Mouse (Mus musculus) CH12.LX (cell line): Measurements from ENCODE around the gene Ltb. TPM values are rescaled to one million over a fixed set of nuclear protein-coding genes. Genes with fewer than 3 reads are reported as not detected.

Experiments
- DNase-seq: peaks from one replicate; pipeline ENCODE4 v3.0.0-alpha.2; 2013; ENCODE audit errors: extremely low read depth
- H3K27ac ChIP-seq: 2 replicates; pipeline ENCODE4 v1.5.1; 2012; ENCODE audit warnings: low read depth, mild to moderate bottlenecking, control low read depth, moderate library complexity; ENCODE audit not compliant: insufficient read depth
- H3K27me3 ChIP-seq: replicated peaks from 2 replicates; pipeline ENCODE3; 2012; ENCODE audit warnings: inconsistent platforms
- H3K36me3 ChIP-seq, 2 experiments: replicated peaks in 1 of 2; 2 replicates each; pipeline versions ENCODE3 to v1.6.1; 2012; ENCODE audit warnings: inconsistent platforms in 1 of 2, low read length in 1 of 2, mild to moderate bottlenecking in 1 of 2, mixed read lengths in 1 of 2, moderate library complexity in 1 of 2; ENCODE audit not compliant: control insufficient read depth in 1 of 2, insufficient read depth in 1 of 2
- H3K4me1 ChIP-seq, 2 experiments: 2 replicates each; pipeline ENCODE4 v1.6.1; 2012; ENCODE audit warnings: inconsistent platforms in 1 of 2, moderate library complexity in 1 of 2; ENCODE audit not compliant: insufficient read depth in 2 of 2, control insufficient read depth in 1 of 2
- H3K4me2 ChIP-seq: 2 replicates; pipeline ENCODE4 v1.6.1; 2012; ENCODE audit warnings: low read depth, mild to moderate bottlenecking, control low read depth; ENCODE audit not compliant: poor library complexity, insufficient read depth, severe bottlenecking
- H3K4me3 ChIP-seq, 3 experiments: fragments of 150-350 bp in 1 of 3; sonication (generic) in 1 of 3; replicated peaks in 1 of 3; 2 replicates each; pipeline versions ENCODE3 to v1.5.1; 2011 to 2012; ENCODE audit warnings: low read depth in 2 of 3, low read length in 2 of 3, mild to moderate bottlenecking in 2 of 3, moderate library complexity in 2 of 3, control low read depth in 1 of 3, improper control_type of control experiment in 1 of 3, inconsistent platforms in 1 of 3, mixed read lengths in 1 of 3; ENCODE audit not compliant: poor library complexity in 1 of 3
- H3K79me2 ChIP-seq: replicated peaks from 2 replicates; pipeline ENCODE4 v1.6.1; 2012; ENCODE audit warnings: mild to moderate bottlenecking, moderate library complexity; ENCODE audit not compliant: control insufficient read depth, poor library complexity, insufficient read depth, severe bottlenecking; ENCODE audit errors: extremely low read depth
- H3K9ac ChIP-seq: 2 replicates; pipeline ENCODE4 v1.6.1; 2012; ENCODE audit warnings: low read depth, mild to moderate bottlenecking, control low read depth, moderate library complexity; ENCODE audit not compliant: insufficient read depth
- H3K9me3 ChIP-seq: replicated peaks from 2 replicates; pipeline ENCODE3; 2012; ENCODE audit warnings: low read length, inconsistent platforms, mixed read lengths
- BHLHE40 ChIP-seq: IDR thresholded peaks from 2 replicates; pipeline ENCODE4 v1.6.1; 2011; ENCODE audit warnings: mild to moderate bottlenecking, low read depth, low read length, improper control_type of control experiment
- CHD2 ChIP-seq: IDR thresholded peaks from 2 replicates; pipeline ENCODE4 v1.6.1; 2011; ENCODE audit warnings: low read length, improper control_type of control experiment
- EP300 ChIP-seq: IDR thresholded peaks from 2 replicates; pipeline ENCODE4 v1.6.1; 2011; ENCODE audit warnings: low read length, improper control_type of control experiment
- IRF4 ChIP-seq: IDR thresholded peaks from 2 replicates; pipeline ENCODE4 v1.6.1; 2014; ENCODE audit warnings: low read depth, mild to moderate bottlenecking, inconsistent platforms, low read length, improper control_type of control experiment
- JUN ChIP-seq: IDR thresholded peaks from 2 replicates; pipeline ENCODE4 v1.6.1; 2011; ENCODE audit warnings: low read depth, mild to moderate bottlenecking, low read length, improper control_type of control experiment, moderate library complexity; ENCODE audit not compliant: insufficient read depth
- KAT2A ChIP-seq: IDR thresholded peaks from 2 replicates; pipeline ENCODE4 v1.6.1; 2012; ENCODE audit warnings: low read length, improper control_type of control experiment, inconsistent platforms; ENCODE audit not compliant: insufficient replicate concordance
- MAZ ChIP-seq: IDR thresholded peaks from 2 replicates; pipeline ENCODE4 v1.6.1; 2012; ENCODE audit warnings: low read depth, mild to moderate bottlenecking, inconsistent platforms, low read length, improper control_type of control experiment, moderate library complexity
- MEF2A ChIP-seq: IDR thresholded peaks from 2 replicates; pipeline ENCODE4 v1.6.1; 2014; ENCODE audit warnings: low read depth, mild to moderate bottlenecking, inconsistent platforms, low read length, improper control_type of control experiment, borderline replicate concordance
- MXI1 ChIP-seq: IDR thresholded peaks from 2 replicates; pipeline ENCODE4 v1.6.1; 2011; ENCODE audit warnings: mild to moderate bottlenecking, low read depth, low read length, improper control_type of control experiment
- MYC ChIP-seq: IDR thresholded peaks from 2 replicates; pipeline ENCODE4 v1.6.1; 2011; ENCODE audit warnings: low read depth, mild to moderate bottlenecking, improper control_type of control experiment, low read length
- NRF1 ChIP-seq: IDR thresholded peaks from 2 replicates; pipeline ENCODE4 v1.6.1; 2014; ENCODE audit warnings: low read depth, mild to moderate bottlenecking, inconsistent platforms, low read length, improper control_type of control experiment, moderate library complexity
- PAX5 ChIP-seq: IDR thresholded peaks from 2 replicates; pipeline ENCODE4 v1.6.1; 2012; ENCODE audit warnings: low read length, inconsistent platforms, mixed read lengths
- POLR2A ChIP-seq: IDR thresholded peaks from 2 replicates; pipeline ENCODE4 v1.6.1; 2011; ENCODE audit warnings: low read depth, mild to moderate bottlenecking, improper control_type of control experiment, low read length
- POLR2AphosphoS2 ChIP-seq: IDR thresholded peaks from 2 replicates; pipeline ENCODE4 v1.6.1; 2011; ENCODE audit warnings: low read depth, low read length, improper control_type of control experiment
- USF1 ChIP-seq: IDR thresholded peaks from 2 replicates; pipeline ENCODE4 v1.6.1; 2014; ENCODE audit warnings: low read depth, mild to moderate bottlenecking, inconsistent platforms, low read length, improper control_type of control experiment
- USF2 ChIP-seq: conservative IDR thresholded peaks from 2 replicates; pipeline ENCODE4 v1.6.1; 2011; ENCODE audit warnings: low read depth, low read length, improper control_type of control experiment
- ZKSCAN1 ChIP-seq: IDR thresholded peaks from 2 replicates; pipeline ENCODE4 v1.6.1; 2012; ENCODE audit warnings: low read depth, inconsistent platforms, low read length, improper control_type of control experiment, borderline replicate concordance
- ZMIZ1 ChIP-seq: IDR thresholded peaks from 2 replicates; pipeline ENCODE4 v1.6.1; 2012; ENCODE audit warnings: low read depth, mild to moderate bottlenecking, inconsistent platforms, low read length, improper control_type of control experiment
- ZNF384 ChIP-seq: IDR thresholded peaks from 2 replicates; pipeline ENCODE4 v1.6.1; 2012; ENCODE audit warnings: low read depth, low read length, improper control_type of control experiment, inconsistent platforms
- dilution Hi-C: fragments of 300-500 bp; cut with MboI; formaldehyde crosslinking; loops from 2 replicates; pipeline ENCODE4 v1.14.3; 2020; ENCODE audit warnings: low sequenced_read_pairs; ENCODE audit not compliant: extremely low pct_unique_long_range_greater_than_20kb, extremely low pct_ligation_motif_present
- in situ Hi-C: fragments of 300-500 bp; cut with MboI; formaldehyde crosslinking; loops from 3 replicates; pipeline ENCODE4 v1.14.3; 2019; ENCODE audit warnings: low sequenced_read_pairs, low pct_ligation_motif_present, low pct_unique_long_range_greater_than_20kb, mixed read lengths
- polyA plus RNA-seq: library from polyadenylated mRNA; unstranded; fragments of >175 nt; gene quantifications from 2 replicates; pipeline ENCODE4 v1.2.1, GENCODE M21; 2012; ENCODE audit warnings: low read depth; ENCODE audit not compliant: insufficient read length
- total RNA-seq, 2 experiments: library from RNA; depleted of rRNA; stranded (reverse); fragments of 300-350 nt in 1 of 2; fragments of >200 nt in 1 of 2; gene quantifications; 2 replicates each; pipeline ENCODE4 v1.2.3; 2012 to 2014

Gene Ltb
- total and polyA plus RNA-seq, 3 experiments, result 150 to 263 (median 234) TPM

DNA sequence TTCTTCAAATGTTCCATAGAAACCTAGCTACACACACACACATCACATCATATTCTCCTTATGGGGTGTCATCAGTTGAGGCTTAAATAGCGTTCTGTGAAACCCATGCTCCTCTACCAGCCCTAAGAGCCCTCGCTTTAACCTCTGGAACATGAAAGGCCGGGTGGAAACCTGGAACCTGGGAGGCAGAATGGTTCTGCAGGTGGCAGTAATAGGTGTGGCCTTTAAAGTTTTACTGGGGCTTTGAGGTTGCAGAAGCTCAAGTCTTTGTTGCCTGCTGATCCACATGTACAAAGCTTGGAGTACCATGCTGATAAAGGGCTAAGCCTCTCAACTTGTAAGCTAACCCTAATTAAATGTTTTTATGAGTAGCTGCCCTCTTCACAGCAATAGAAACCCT is 46.9 kb upstream of the Ltb start:
- H3K79me2 ChIP-seq, result no peaks in the 10 kb centered on the region; the same call in 1 of the 2 replicates
- H3K36me3 ChIP-seq, result peaks cover 86 to 92% of the 10 kb centered on the region in 2 experiments
- dilution Hi-C loops, result no loop called here
- no peak overlapping the region for H3K27ac ChIP-seq
- H3K4me3 ChIP-seq, result no peak overlapping the region
- no peak overlapping the region for H3K9ac ChIP-seq
- H3K4me2 ChIP-seq, result no peak overlapping the region
- TF ChIP-seq PAX5 (no peak), MXI1 (no peak), CHD2 (no peak), JUN (no peak), NRF1 (no peak), USF2 (no peak), ZNF384 (no peak), ZKSCAN1 (no peak), ZMIZ1 (0 out of 2 replicates have a peak, but pooled peaks have one; percentile 12), POLR2A (0 out of 2 replicates have a peak, but pooled peaks have one; percentile 13), EP300 (no peak), MYC (no peak), BHLHE40 (no peak), IRF4 (no peak)
- in situ Hi-C loops, result no loop called here
- no peaks in the 10 kb centered on the region for H3K27me3 ChIP-seq
- no peak for DNase-seq
- H3K9me3 ChIP-seq, result peaks cover 7% of the 10 kb centered on the region
- H3K4me1 ChIP-seq, result no peaks in the 10 kb centered on the region

DNA sequence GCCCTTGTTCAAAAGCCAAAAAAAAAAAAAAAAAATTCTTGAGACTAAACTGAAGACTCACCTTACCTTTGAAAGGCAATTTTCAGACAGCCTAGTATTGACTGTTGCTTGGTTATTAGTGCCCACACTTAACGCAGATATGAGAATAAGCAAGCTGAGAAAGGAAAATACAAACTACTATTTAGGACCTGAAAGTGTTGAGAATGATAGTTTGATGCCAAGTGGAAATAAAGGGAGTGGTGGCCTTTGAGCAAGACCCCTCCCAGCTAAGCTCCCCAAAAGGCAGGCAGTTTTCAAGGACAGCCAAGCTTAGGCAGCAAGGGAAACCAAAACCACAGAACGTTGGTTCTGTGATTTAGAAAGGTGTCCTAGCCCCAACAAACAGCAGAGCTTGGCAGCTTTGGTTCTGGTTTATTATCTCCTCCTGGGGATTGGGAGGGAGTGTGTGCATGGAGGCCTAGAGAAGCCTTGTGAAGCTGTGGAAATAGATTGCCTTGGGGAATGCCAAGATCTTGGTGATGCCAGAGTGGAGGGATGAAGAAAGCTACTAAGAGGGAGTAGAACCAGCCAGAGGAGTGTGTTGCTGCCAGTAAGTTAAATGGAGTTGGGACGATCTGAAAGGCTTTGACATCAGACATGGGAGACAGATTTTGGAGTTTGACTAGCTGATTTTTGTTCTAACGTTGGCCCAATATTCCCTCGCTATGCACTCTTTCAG is 46.2 kb upstream of the Ltb start:
- peaks cover 4% of the 10 kb centered on the region for H3K9me3 ChIP-seq
- H3K4me2 ChIP-seq, result no peak overlapping the region
- no peak overlapping the region for H3K9ac ChIP-seq
- no peak overlapping the region for H3K27ac ChIP-seq
- H3K79me2 ChIP-seq, result no peaks in the 10 kb centered on the region; the same call in 1 of the 2 replicates
- in situ Hi-C loops, result no loop called here
- DNase-seq, result no peak
- no peaks in the 10 kb centered on the region for H3K4me1 ChIP-seq
- no peak overlapping the region for H3K4me3 ChIP-seq
- TF ChIP-seq KAT2A (no peak), POLR2A (0 out of 2 replicates have a peak, but pooled peaks have one; percentile 42), POLR2AphosphoS2 (peak; percentile 93; the same call in 1 of the 2 replicates), MEF2A (no peak), MAZ (no peak), USF1 (no peak)
- TF ChIP-seq, all 38 proteins: peak for 2
- peaks cover 86 to 92% of the 10 kb centered on the region in 2 experiments for H3K36me3 ChIP-seq
- dilution Hi-C loops, result no loop called here
- H3K27me3 ChIP-seq, result no peaks in the 10 kb centered on the region
